Mouse (Mus musculus): ENCODE results near the gene Olfr801.

Gene Olfr801

DNA sequence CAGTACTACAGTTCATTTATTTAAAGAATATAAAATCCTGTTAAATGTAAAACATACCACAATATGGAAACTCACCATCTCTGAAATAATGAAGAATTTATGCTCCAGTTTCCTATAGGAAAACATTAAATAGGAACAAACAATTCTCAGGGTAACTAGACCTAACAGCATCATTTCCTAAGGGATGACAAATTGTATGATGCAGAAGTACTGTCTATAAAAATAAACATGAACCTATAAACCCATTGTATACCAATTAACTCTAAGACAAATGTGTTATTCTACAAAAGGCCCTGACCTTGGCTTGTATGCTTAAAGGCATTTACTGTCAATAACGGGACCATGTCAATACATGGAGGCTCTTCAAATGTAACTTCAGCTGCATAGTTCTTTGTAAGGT, at the start of gene Olfr801:
Gene Olfr801 (minus strand): TSS at position 101 of the 400 bp plus-strand sequence.
- no peak for DNase-seq (ENCODE audit: low spot score in 2 of 2)

GRCm38 (mm10) chr10:129702910-129703309, 29.2 kb upstream of the Olfr801 start, which contains the start of gene Olfr804:
TSS of gene Olfr804 (plus strand) at chr10:129703210.
- no peak for DNase-seq (ENCODE audit: low spot score in 2 of 2)

DNA sequence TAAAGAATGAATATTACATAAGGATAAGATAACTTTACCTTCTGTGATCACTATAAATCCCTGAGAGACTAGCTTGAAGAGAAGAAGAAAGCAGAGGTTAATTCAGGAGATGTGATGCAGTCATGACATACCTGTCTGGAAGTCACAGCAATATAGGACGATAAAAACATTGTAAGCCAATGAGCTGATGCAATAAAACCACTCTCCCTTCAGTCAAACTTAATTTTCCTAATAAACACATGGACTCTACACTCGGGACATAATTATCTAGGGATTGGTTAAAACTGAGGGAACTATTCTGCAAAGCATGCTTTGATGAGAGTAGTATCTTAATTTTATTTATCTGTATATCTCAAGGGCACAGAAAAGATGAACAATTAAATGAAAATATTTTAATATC, 20.5 kb upstream of the Olfr801 start, which contains the start of gene Olfr803:
Gene Olfr803 (minus strand): TSS at position 101 of the 400 bp plus-strand sequence.
- no peak for DNase-seq (ENCODE audit: low spot score in 2 of 2)

- no peak for DNase-seq (ENCODE audit: low spot score in 2 of 2)
These were observed 14.4 kb upstream of the Olfr801 start, which contains the start of gene Olfr802 for GRCm38 (mm10) chr10:129688069-129688468. TSS of gene Olfr802 (minus strand) at chr10:129688169.

- no peak for DNase-seq (ENCODE audit: low spot score in 2 of 2)
These were observed 16.3 kb downstream of the Olfr801 start, which contains the start of gene Olfr800 for GRCm38 (mm10) chr10:129657394-129657793. TSS of gene Olfr800 (plus strand) at chr10:129657694.

- no peak for DNase-seq (ENCODE audit: low spot score in 2 of 2)
These were observed 21.9 kb downstream of the Olfr801 start for GRCm38 (mm10) chr10:129651763-129652162.

- no peak for DNase-seq (ENCODE audit: low spot score in 2 of 2)
These were observed 36.5 kb downstream of the Olfr801 start, which contains the start of gene Olfr799 for GRCm38 (mm10) chr10:129637184-129637583. TSS of gene Olfr799 (plus strand) at chr10:129637484.

- no peak for DNase-seq (ENCODE audit: low spot score in 2 of 2)
These were observed 45.8 kb downstream of the Olfr801 start, which contains the start of gene Olfr798 for GRCm38 (mm10) chr10:129627834-129628233. TSS of gene Olfr798 (minus strand) at chr10:129627934.

DNA sequence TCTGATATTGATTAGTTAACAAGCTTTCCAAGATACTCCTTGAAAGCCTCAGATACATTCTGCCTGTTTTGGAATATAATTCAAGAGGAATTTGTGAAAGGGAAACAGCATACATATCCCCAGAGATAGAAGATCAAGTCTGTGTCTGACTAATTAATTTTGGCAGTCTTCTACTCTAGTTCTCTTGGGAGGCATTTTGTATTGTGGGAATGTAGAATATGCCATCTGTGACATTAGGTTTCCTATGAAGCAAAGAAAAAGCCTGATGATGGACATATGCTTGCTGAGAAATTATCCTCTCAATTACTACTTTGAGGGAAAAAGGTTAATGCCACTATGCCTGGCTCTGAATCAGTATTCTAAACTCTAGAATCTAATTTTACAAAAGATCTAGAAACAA, 50.4 kb downstream of the Olfr801 start:
- no peak for DNase-seq (ENCODE audit: low spot score in 2 of 2)

DNA sequence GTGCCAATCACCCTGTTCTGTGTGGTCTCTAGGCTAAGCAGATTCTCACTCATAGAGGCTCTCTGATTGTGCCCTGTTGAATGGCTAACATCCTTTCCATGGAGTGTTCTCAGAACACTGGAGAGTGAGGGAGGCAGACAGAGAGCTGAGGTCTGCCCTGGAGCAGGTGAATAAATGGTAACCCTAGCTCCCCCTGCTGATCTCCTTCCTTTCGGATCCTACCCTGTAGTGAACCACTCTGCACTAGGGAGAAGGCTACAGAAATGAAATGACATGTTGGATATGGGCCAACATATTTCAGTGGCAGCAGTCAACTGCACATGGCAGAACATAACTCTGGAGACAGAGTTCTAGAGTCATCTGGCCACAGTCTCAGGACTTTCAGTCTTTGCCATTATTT, 51.9 kb downstream of the Olfr801 start:
- no peak for DNase-seq (ENCODE audit: low spot score in 2 of 2)
